Mouse (Mus musculus) right cerebral cortex, postnatal 4 days (tissue): Measurements from ENCODE around the gene Sik3.

Experiments
- DNase-seq: peaks from one replicate; pipeline ENCODE4 v3.0.0-alpha.2; 2022

The Sik3 gene

GRCm38 (mm10) chr9:46198936-46199335 lies 186.3 kb downstream of the Sik3 start:
- no peak for DNase-seq

- DNase-seq = no peak
These were observed 187.0 kb downstream of the Sik3 start for GRCm38 (mm10) chr9:46199609-46200008.

GRCm38 (mm10) chr9:46206834-46207500 lies 194.3 kb downstream of the Sik3 start:
- no peak for DNase-seq

GRCm38 (mm10) chr9:46207501-46207869 lies 194.9 kb downstream of the Sik3 start:
- DNase-seq = no peak

GRCm38 (mm10) chr9:46208401-46208974 lies 195.9 kb downstream of the Sik3 start:
- no peak for DNase-seq

DNA sequence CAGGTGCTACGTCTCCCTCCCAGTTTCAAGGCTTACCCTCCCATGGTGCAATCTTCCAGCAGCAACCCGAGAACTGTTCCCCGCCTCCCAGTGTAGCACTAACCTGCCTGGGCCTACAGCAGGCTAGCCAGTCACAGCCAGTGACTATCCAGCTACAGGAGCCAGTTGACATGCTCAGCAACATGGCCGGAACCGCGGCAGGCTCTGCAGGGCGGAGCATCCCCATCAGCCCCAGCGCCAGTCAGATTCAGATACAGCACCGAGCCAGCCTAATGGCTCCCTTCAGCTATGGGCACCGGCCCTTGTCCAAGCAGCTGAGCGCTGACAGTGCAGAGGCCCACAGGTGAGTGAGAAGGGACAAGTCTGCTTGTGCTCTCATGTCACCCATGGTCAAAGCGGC lies 197.9 kb downstream of the Sik3 start:
- no peak for DNase-seq

DNA sequence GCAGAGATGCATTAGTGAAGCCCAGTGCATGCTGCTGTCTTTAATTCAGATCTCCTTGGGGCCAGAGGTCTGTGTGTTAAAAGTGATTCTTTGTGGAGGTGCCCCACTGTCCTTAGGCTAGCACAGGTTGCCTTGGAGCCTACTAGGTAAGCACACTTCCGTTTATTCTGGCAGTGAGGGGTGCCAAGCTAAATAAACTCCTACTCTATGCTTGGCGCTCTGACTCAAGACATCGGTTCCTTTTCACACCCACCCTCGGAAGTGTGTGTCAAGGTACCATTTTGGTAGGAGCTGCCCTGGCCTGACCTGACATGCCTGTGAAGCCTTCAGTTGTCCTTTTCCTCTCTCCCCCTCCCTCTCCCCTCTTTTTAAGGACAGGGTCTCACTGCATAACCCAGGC lies 201.7 kb downstream of the Sik3 start:
- no peak for DNase-seq

GRCm38 (mm10) chr9:46214946-46215337 lies 202.3 kb downstream of the Sik3 start:
- no peak for DNase-seq

DNA sequence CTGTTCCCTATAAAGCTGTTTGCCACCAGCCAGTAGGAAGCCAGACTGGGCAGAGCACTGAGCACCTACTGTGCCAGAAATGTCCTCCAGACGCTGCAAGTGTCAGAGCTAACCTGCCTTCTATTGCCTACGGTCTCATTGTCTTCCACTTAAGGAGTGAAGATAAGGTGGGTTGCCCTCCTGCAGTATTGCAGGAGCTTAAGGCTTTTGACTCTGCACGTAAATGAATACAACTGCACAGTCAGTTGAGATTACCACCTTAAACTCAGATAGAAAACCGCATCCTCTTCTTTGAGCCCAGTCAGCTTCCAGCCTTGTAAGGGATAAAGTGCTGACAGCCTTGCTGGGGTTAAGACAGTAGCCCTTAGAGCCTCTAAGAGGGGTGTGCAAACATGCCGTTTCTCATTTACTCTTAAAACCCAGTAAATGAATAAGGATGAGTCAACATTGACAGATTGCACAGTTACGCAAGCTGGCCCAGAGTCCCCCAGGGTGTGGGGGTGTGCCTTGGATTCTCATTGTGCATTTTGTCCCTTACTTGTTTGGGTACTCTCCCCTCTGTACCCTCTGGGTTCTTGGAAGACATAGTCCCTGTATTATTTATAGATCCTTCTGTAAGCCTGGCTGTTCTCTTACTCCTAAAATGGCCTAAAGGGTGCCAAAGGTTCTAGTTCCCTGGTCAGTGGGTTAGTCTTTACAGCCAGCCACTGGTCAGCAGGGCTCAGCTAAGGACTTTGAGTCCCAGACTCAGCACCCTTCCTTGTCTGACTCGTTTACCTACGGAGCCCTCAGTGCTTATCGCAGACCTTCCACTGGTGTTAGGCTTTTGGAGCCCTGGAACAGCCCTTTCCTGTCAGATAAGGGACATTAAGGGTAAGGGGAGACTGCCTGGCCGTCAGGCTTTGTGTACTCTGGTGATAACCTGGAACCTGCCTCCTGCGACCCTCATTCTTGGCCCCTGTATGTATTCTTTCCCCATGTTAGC lies 203.0 kb downstream of the Sik3 start:
- no peak for DNase-seq

DNA sequence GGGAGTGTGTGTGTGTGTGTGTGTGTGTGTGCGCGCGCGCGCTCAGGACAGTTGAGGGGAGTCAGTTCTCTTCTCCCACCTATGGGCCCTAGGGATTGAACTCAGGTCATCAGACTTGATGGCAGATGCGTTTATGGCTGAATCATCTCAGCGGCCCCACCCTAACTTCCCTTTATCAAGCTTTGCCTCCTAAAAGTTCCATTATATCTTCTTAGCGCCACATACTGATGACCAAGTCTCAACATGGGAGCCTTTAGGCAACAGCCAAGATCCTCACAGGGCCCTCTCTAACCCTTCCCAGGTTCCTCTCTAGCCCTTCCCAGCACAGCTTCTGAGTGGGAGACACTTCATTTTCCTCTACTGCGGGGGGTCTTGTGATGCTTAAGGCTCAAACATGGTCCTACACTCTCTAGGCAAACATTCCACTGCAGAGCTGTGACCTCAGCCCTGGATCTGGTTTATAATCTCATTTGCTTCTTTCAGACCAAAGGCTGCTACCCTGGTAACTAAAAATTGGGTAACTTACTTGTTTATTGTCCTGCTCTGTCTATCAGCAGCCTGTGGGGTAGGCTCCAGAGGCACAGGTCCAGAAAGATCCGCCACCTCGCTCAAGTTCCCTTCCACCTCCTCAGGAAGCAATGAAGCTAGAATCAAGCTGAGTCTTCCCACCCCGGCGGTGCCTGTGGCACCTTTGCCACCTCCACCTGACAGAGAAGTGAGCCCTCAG lies 204.3 kb downstream of the Sik3 start:
- no peak for DNase-seq

DNA sequence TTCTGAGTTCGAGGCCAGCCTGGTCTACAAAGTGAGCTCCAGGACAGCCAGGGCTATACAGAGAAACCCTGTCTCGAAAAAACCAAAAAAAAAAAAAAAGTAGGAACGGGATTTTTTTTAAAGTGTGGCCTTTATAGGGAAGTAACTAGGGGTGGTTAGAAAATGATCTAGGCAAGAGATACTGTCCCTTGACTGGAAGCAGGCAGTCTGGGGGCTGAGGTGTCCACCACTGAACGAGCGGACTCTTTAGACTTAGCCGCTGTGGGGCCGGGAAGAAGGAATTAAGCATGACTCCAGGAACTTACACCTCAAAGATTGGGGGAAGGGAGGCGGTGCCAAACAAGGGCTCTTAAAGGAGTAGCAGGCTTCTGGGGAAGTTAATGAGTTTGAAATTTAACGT lies 205.6 kb downstream of the Sik3 start:
- DNase-seq = no peak

DNA sequence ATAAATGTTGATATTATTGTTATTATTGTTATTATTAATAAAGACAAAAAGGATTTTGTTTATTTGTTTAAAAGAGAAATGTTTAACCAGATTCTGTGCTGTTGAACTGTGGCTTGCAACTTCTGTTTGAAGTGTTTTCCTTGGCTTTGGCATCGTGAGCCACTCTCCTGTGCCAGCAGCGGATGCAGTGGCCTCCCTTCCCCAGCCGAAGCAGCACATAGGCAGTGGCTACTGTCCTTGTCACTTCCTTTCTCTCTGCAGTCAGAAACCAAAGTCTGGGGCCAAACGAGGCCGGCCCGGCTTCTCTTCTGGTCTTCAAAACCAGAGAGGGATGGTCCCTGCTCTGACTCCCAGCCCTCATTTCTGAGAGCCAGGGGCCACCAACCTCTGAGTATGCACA lies 210.5 kb downstream of the Sik3 start:
- DNase-seq = no peak

- no peak for DNase-seq
These were observed 211.5 kb downstream of the Sik3 start for GRCm38 (mm10) chr9:46224101-46224500.

DNA sequence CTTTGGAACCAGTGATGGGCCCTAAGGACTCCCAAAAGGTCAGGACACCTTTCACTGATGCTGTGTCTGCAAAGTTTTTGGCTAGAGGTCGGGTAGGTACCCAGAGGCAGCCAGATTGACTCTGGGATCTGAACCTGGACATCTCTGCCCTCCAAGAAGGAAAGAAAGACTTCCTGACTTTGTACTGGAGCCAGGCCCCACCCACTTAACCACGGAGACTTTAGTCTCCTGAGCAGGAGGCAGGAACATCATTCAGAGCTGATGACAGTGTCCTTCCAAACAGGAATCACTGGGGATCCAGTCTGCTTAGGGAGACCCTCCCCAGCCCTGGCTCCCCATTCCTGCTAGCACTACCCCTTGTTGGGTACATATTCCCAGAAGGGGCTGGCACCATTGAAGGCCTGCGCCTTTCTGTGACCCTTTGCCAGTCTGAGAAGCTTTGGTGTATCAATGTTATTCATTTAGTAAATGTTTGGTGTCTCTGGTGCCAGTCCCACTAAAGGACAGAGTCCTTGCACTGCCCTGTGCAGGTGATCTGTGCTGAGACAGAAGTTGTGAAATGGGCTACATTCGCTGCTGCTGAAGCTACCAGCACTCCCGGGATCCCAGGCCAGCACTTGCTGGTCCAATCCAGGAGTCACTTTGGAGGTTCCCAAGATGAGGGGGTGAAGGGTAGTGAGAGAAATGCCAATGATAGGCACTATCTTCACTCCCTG lies 212.5 kb downstream of the Sik3 start:
- no peak for DNase-seq

- DNase-seq = no peak
These were observed 214.5 kb downstream of the Sik3 start for GRCm38 (mm10) chr9:46227064-46227614.

GRCm38 (mm10) chr9:46228491-46228890 lies 215.9 kb downstream of the Sik3 start, which contains the start of gene Apoa1:
TSS of gene Apoa1 (plus strand) at chr9:46228580.
- DNase-seq = no peak

GRCm38 (mm10) chr9:46229573-46230449 lies 217.2 kb downstream of the Sik3 start:
- peak; percentile 88 for DNase-seq

DNA sequence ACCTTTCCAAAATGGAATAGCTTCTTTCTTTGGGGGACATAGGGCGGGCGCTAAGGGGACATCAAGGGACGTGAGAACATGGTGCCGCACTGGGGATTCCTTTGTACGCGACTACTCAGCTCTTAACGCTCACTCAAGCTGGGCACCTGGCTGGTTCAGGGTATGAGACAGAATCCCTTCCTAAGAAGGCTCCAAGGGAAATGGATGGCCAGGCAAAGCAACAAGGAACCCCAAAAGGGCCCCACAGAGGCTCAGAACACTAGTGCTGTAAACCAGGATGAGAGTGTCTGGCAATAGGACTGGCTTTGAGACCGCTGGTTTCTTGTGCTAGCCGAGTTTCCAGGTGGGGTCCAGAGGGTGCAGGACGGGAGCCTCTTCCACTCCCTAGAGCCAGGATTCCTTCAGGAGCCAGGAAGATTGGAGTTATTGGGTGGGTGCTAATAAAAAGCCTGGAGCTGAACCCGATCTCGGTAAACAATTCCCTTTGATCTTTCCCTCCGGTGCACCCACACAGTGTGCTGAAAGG lies 217.9 kb downstream of the Sik3 start:
- DNase-seq = no peak

- no peak for DNase-seq
These were observed 222.6 kb downstream of the Sik3 start for GRCm38 (mm10) chr9:46235196-46235595.

- no peak for DNase-seq
These were observed 222.8 kb downstream of the Sik3 start, which contains the start of gene Apoc3 for GRCm38 (mm10) chr9:46235596-46235648. TSS of gene Apoc3 (minus strand) at chr9:46235636.

- no peak for DNase-seq
These were observed 223.0 kb downstream of the Sik3 start for GRCm38 (mm10) chr9:46235649-46236048.
